Mouse (Mus musculus) cerebellum, adult 2 months (tissue): ENCODE measurements at regions not wholly inside any gene's neighbourhood (a gene's known extent, or its start where the extent isn't known, plus 50 kb on each side); places are given as distances from the start of the nearest gene placed in this dataset.

Experiments used
- CTCF ChIP-seq: fragments of 200-500 bp; IDR thresholded peaks from 2 replicates; pipeline ENCODE4 v1.5.1; 2011; ENCODE audit warnings: low read depth, mild to moderate bottlenecking, control low read depth, low read length, moderate library complexity, borderline replicate concordance; ENCODE audit not compliant: insufficient read depth
- POLR2A ChIP-seq: fragments of 200-500 bp; IDR thresholded peaks from 2 replicates; pipeline ENCODE4 v1.6.1; 2011; ENCODE audit warnings: low read length, control low read depth, borderline replicate concordance; ENCODE audit not compliant: insufficient read depth

GRCm38 (mm10) chr15:6959911-6960310 is 85.1 kb upstream of the Osmr start:
- TF ChIP-seq POLR2A (no peak), CTCF (no peak)
